Mouse (Mus musculus) forebrain, embryonic 11.5 days (tissue): Measurements from ENCODE around the gene Lin28b. TPM values are rescaled to one million over a fixed set of nuclear protein-coding genes. Genes with fewer than 3 reads are reported as not detected.
"Not testable (repeated sequence)": the region's sequence is repeated elsewhere in the genome, so short reads cannot be mapped to it uniquely, and the experiment has no call there.

Source experiments
- ATAC-seq: fragments of 200-750 bp; cut with Nextera tagmentation; replicated peaks from 2 replicates; pipeline ENCODE4 v1.8.0; 2017; ENCODE audit warnings: moderate TSS enrichment; ENCODE audit not compliant: low FRiP score
- DNase-seq: peaks from one replicate; pipeline ENCODE4 v3.0.0-alpha.2; 2017; ENCODE audit warnings: low spot score
- H3K27ac ChIP-seq: fragments of 300-500 bp; sonication (generic); 2 replicates; pipeline ENCODE4 v1.5.1; 2014; ENCODE audit warnings: low read depth, low read length
- H3K27me3 ChIP-seq: fragments of 300-500 bp; sonication (generic); 2 replicates; pipeline ENCODE4 v1.6.1; 2014; ENCODE audit warnings: mild to moderate bottlenecking, low read length, mixed read lengths; ENCODE audit not compliant: control insufficient read depth, insufficient read depth
- H3K36me3 ChIP-seq: fragments of 300-500 bp; sonication (generic); 2 replicates; pipeline ENCODE4 v1.6.1; 2014; ENCODE audit warnings: mild to moderate bottlenecking, low read length, moderate library complexity, mixed read lengths; ENCODE audit not compliant: control insufficient read depth, insufficient read depth
- H3K4me1 ChIP-seq: fragments of 300-500 bp; sonication (generic); replicated peaks from 2 replicates; pipeline ENCODE4 v1.6.1; 2014; ENCODE audit warnings: low read length, mixed read lengths; ENCODE audit not compliant: control insufficient read depth, insufficient read depth
- H3K4me2 ChIP-seq: fragments of 300-500 bp; sonication (generic); 2 replicates; pipeline ENCODE4 v1.6.1; 2014; ENCODE audit warnings: low read depth, mild to moderate bottlenecking, low read length, moderate library complexity, mixed read lengths; ENCODE audit not compliant: severe bottlenecking
- H3K4me3 ChIP-seq: fragments of 300-500 bp; sonication (generic); 2 replicates; pipeline ENCODE4 v1.5.1; 2014; ENCODE audit warnings: low read depth, low read length
- H3K9ac ChIP-seq: fragments of 300-500 bp; sonication (generic); 2 replicates; pipeline ENCODE4 v1.6.1; 2014; ENCODE audit warnings: low read length
- H3K9me3 ChIP-seq: fragments of 300-500 bp; sonication (generic); 2 replicates; pipeline ENCODE4 v1.6.1; 2016; ENCODE audit warnings: low read length, mixed read lengths; ENCODE audit not compliant: control insufficient read depth
- WGBS: fragments of 180-500 bp; shearing (Covaris S2); extraction: QIAGEN DNeasy Blood & Tissue Kit; methylation state at CpG from one replicate; pipeline ENCODE4 v1.1.7; 2014; 5-methylcytosine and 5-hydroxymethylcytosine counted together
- polyA plus RNA-seq: library from polyadenylated mRNA; unstranded; fragments of >200 nt; fragmentation: Nextera tagmentation; extraction: Ambion mirVana; gene quantifications from 2 replicates; pipeline ENCODE4 v1.2.1, GENCODE M21; 2014

Gene Lin28b
- polyA plus RNA-seq, 1 experiment from 2014 or later, result 27.6 TPM

DNA sequence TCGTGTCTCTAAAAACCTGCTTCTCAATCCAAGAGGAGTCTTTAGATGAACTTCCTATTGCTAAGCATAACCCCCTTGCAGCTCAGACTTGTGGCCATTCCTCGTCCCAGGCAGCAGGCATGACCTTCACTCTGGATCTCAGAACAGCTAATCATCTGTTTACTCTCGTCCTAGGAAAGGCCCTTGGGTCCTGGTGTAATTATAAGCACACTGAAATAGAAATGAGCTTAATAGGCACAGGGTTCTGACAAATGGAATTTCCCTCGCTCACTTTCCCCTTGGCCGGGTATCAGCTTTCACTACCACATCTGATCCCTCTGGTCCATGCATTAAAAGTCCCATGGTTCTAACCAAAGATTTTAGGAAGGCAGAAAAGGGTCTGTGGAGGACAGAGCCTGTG, 122.8 kb downstream of the Lin28b start:
- 51% methylated on average over 5 of the region's 5 CpGs for WGBS
- Histone ChIP-seq H3K9ac (no peak overlapping the region), H3K36me3 (no peaks in the 10 kb centered on the region), H3K27ac (no peak overlapping the region), H3K4me2 (no peak overlapping the region), H3K4me1 (no peaks in the 10 kb centered on the region), H3K9me3 (no peaks in the 10 kb centered on the region), H3K4me3 (no peak overlapping the region), H3K27me3 (no peaks in the 10 kb centered on the region)
- ATAC-seq, result no peak
- no peak for DNase-seq

- WGBS, result 93% methylated on average over 6 of the region's 6 CpGs
- no peak overlapping the region for H3K4me2 ChIP-seq
- H3K36me3 ChIP-seq, result no peaks in the 10 kb centered on the region
- no peak overlapping the region for H3K4me3 ChIP-seq
- H3K27ac ChIP-seq, result no peak overlapping the region
- no peak overlapping the region for H3K9ac ChIP-seq
- H3K9me3 ChIP-seq, result no peaks in the 10 kb centered on the region
- H3K27me3 ChIP-seq, result no peaks in the 10 kb centered on the region
- ATAC-seq (no peak), DNase-seq (no peak)
- H3K4me1 ChIP-seq, result no peaks in the 10 kb centered on the region
These were observed 130.1 kb downstream of the Lin28b start for GRCm38 (mm10) chr10:45356091-45356490.

DNA sequence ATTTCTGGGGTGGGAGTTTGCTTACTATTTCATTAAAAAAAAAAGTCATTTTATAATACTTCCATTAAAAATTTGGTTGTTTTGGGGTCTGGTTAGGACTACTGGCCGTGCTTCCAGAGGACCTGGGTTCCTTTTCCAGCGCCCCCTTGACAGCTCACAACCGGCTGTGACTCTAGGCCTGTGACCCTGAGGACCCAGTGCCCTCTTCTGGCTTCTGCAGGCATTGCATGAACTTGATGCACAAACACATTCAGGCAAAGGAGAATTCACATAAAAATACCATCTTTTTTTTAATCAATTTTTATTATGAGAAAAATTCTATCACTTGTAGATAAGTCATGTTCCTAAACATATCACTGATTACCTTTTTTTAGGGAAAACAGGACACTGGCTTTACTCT, 138.1 kb downstream of the Lin28b start:
- H3K27me3 ChIP-seq, H3K36me3 ChIP-seq, H3K4me1 ChIP-seq, ATAC-seq, H3K9me3 ChIP-seq, H3K9ac ChIP-seq, H3K4me2 ChIP-seq, H3K4me3 ChIP-seq, H3K27ac ChIP-seq, DNase-seq: not testable (repeated sequence)
- WGBS, result 90% methylated on average over 3 of the region's 3 CpGs

DNA sequence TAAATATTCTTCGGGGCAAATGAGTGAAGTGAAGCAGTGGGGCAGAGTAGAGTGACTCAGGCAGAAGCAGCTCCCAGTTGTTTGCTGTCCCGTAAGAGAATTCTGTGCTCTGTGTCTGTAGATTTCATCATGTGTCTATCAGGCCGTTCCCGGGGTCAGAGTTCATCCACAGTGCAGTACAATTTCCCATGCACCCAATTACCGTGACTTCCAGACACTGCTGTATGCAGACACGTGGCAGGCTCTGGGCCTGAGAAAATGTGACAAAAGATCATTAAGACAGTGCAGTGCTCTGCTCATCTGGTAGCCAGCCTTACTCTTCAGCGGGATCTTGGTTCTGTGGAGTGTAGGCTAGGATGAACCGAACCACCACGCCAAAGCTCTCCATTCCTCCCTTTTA, 141.0 kb downstream of the Lin28b start:
- no peaks in the 10 kb centered on the region for H3K27me3 ChIP-seq
- H3K27ac ChIP-seq, result no peak overlapping the region
- no peak for DNase-seq
- WGBS, result 88% methylated on average over 9 of the region's 9 CpGs
- ATAC-seq, result no peak
- no peak overlapping the region for H3K4me3 ChIP-seq
- no peaks in the 10 kb centered on the region for H3K36me3 ChIP-seq
- H3K9me3 ChIP-seq, result no peaks in the 10 kb centered on the region; the same call in 1 of the 2 replicates
- H3K4me2 ChIP-seq, result no peak overlapping the region
- H3K4me1 ChIP-seq, result no peaks in the 10 kb centered on the region
- no peak overlapping the region for H3K9ac ChIP-seq

- Histone ChIP-seq H3K36me3 (no peaks in the 10 kb centered on the region), H3K27ac (no peak overlapping the region), H3K4me2 (no peak overlapping the region), H3K4me1 (no peaks in the 10 kb centered on the region), H3K4me3 (no peak overlapping the region), H3K27me3 (no peaks in the 10 kb centered on the region), H3K9me3 (no peaks in the 10 kb centered on the region; the same call in 1 of the 2 replicates), H3K9ac (no peak overlapping the region)
- ATAC-seq, result no peak
- 87% methylated on average over 4 of the region's 4 CpGs for WGBS
- DNase-seq, result no peak
These were observed 141.8 kb downstream of the Lin28b start for GRCm38 (mm10) chr10:45344381-45344780.

DNA sequence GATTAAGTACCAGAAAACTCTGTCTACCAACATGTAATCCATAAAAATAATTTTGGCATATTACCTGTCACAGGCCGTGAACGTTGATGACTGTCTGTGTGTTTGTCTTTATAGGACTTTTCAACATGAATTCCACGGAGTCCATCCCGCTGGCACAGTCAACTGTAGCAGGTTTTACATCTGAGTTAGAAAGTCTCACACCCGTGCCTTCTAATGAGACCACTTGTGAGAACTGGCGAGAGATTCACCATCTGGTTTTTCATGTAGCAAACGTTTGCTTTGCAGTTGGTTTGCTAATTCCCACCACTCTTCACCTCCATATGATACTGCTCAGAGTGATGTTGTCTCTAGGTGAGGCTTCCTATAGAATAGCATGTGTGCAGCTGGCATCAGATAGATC, 147.1 kb downstream of the Lin28b start:
- ATAC-seq, result no peak
- peaks cover 14% of the 10 kb centered on the region for H3K27me3 ChIP-seq
- WGBS, result 79% methylated on average over 7 of the region's 7 CpGs

GRCm38 (mm10) chr10:45335434-45336422, 150.5 kb downstream of the Lin28b start, which contains the start of gene Bves:
Bves (plus strand) TSS chr10:45335772.
- H3K4me1 ChIP-seq, result no peaks in the 10 kb centered on the region
- H3K4me2 ChIP-seq, result peak within 1 kb of the TSS; percentile 95
- peaks cover 16% of the 10 kb centered on the region for H3K27me3 ChIP-seq
- WGBS, result under 1% methylated on average over 85 of the region's 116 CpGs
- H3K36me3 ChIP-seq, result no peaks in the 10 kb centered on the region
- peak within 1 kb of the TSS; percentile 64 for H3K4me3 ChIP-seq
- H3K9me3 ChIP-seq, result no peaks in the 10 kb centered on the region
- DNase-seq (peak; percentile 81), ATAC-seq (peak; percentile 86)
- H3K9ac ChIP-seq, result peak within 1 kb of the TSS; percentile 71
- no peak within 1 kb of the TSS for H3K27ac ChIP-seq

More for the DNA sequence above, 147.1 kb downstream of the Lin28b start:
- Histone ChIP-seq H3K9ac (no peak overlapping the region), H3K4me2 (no peak overlapping the region), H3K4me1 (no peaks in the 10 kb centered on the region), H3K9me3 (no peaks in the 10 kb centered on the region), H3K4me3 (no peak overlapping the region), H3K27ac (no peak overlapping the region), H3K36me3 (no peaks in the 10 kb centered on the region)
- no peak for DNase-seq

GRCm38 (mm10) chr10:45334925-45335324, 151.3 kb downstream of the Lin28b start:
- peaks cover 16% of the 10 kb centered on the region for H3K27me3 ChIP-seq
- no peak overlapping the region; the same call in 1 of the 2 replicates for H3K4me3 ChIP-seq
- no peak overlapping the region for H3K27ac ChIP-seq
- no peaks in the 10 kb centered on the region for H3K9me3 ChIP-seq
- DNase-seq, result no peak
- H3K36me3 ChIP-seq, result no peaks in the 10 kb centered on the region
- no peaks in the 10 kb centered on the region for H3K4me1 ChIP-seq
- peak; percentile 22; the same call in 1 of the 2 replicates for ATAC-seq
- WGBS, result 23% methylated on average over 7 of the region's 7 CpGs
- no peak overlapping the region for H3K9ac ChIP-seq
- H3K4me2 ChIP-seq, result peak overlapping the region; percentile 95; the same call in 1 of the 2 replicates
